Mouse (Mus musculus) ES-E14 (cell line): ENCODE measurements around the gene Acod1.

Experiments used
- CHD2 ChIP-seq: IDR thresholded peaks from 2 replicates; pipeline ENCODE4 v1.6.1; 2014; ENCODE audit warnings: mild to moderate bottlenecking, low read depth, low read length, inconsistent platforms
- ZC3H11A ChIP-seq: IDR thresholded peaks from 2 replicates; pipeline ENCODE4 v1.6.1; 2012; ENCODE audit warnings: low read depth, mild to moderate bottlenecking, inconsistent platforms, low read length, borderline replicate concordance
- ZNF384 ChIP-seq: IDR thresholded peaks from 2 replicates; pipeline ENCODE4 v1.6.1; 2012; ENCODE audit warnings: low read depth, low read length, inconsistent platforms

GRCm38 (mm10) chr14:103100296-103100695 is 53.5 kb downstream of the Acod1 start:
- TF ChIP-seq CHD2 (no peak), ZC3H11A (no peak), ZNF384 (no peak)
